Mouse (Mus musculus): ENCODE measurements at regions not wholly inside any gene's neighbourhood (a gene's known extent, or its start where the extent isn't known, plus 50 kb on each side); places are given as distances from the start of the nearest gene placed in this dataset.

DNA sequence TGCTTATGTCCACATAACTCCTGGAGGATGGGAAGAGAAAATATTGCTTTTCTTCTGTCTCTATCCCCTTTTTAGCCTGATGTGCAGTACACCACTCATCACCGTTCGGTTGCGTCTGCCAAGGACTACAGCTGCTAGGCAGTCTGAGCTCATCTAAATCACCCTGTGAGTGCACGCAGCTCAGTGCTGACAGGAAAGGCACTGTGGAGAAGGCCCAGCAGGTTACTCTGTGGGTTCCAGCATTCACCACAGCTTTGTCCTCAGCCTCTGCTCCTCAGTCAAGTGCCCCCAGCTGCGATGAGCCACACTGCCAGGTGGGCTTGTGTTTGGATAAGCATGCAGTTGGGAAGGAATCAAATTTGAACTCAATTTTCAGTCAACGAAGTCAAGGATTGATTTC, 152.0 kb upstream of the Alg10b start:
- TF ChIP-seq ZC3H11A (IDR thresholded peaks at IDR 0.05; ENCODE audit: borderline replicate concordance, low read depth, low read length) (no peak), MAFK (IDR thresholded peaks at IDR 0.05; ENCODE audit: insufficient read depth, low read depth, low read length) (no peak), ZNF384 (IDR thresholded peaks at IDR 0.05; ENCODE audit: low read depth, low read length) (no peak), HCFC1 (IDR thresholded peaks at IDR 0.05; ENCODE audit: borderline replicate concordance, insufficient read depth, low read length) (no peak), CHD2 (IDR thresholded peaks at IDR 0.05; ENCODE audit: low read depth, low read length) (no peak)

All from ES-E14 (cell line).